Mouse (Mus musculus): ENCODE results near the gene Cd46. TPM values are rescaled to one million over a fixed set of nuclear protein-coding genes. Genes with fewer than 3 reads are reported as not detected.

Gene Cd46
- polyA plus RNA-seq, 1 experiment from 2014 or later: 0.64 TPM

GRCm38 (mm10) chr1:195016811-195017501 lies 75.1 kb downstream of the Cd46 start:
- Histone ChIP-seq H3K36me3 (ENCODE audit: control insufficient read depth, insufficient read depth, low read length) (no peaks in the 10 kb centered on the region), H3K4me2 (ENCODE audit: low read depth, low read length, severe bottlenecking) (no peak overlapping the region), H3K9ac (ENCODE audit: low read length) (no peak overlapping the region), H3K4me1 (replicated peaks; ENCODE audit: control insufficient read depth, insufficient read depth, low read length) (no peaks in the 10 kb centered on the region), H3K4me3 (ENCODE audit: low read depth, low read length) (no peak overlapping the region), H3K27me3 (ENCODE audit: control insufficient read depth, insufficient read depth, low read length) (no peaks in the 10 kb centered on the region), H3K27ac (ENCODE audit: low read depth, low read length) (no peak overlapping the region), H3K9me3 (ENCODE audit: control insufficient read depth, low read length) (no peaks in the 10 kb centered on the region)
- ATAC-seq (replicated peaks; ENCODE audit: low FRiP score) (peak; percentile 45), DNase-seq (ENCODE audit: low spot score) (no peak)
- WGBS: 73% methylated on average over 11 of the region's 11 CpGs

GRCm38 (mm10) chr1:195015281-195015680 lies 76.8 kb downstream of the Cd46 start:
- DNase-seq (ENCODE audit: low spot score): no peak
- no peak for ATAC-seq (replicated peaks; ENCODE audit: low FRiP score)
- WGBS: 91% methylated on average over 1 of the region's 1 CpGs
- H3K4me2 ChIP-seq (ENCODE audit: low read depth, low read length, severe bottlenecking): no peak overlapping the region
- no peak overlapping the region for H3K27ac ChIP-seq (ENCODE audit: low read depth, low read length)
- no peaks in the 10 kb centered on the region for H3K9me3 ChIP-seq (ENCODE audit: control insufficient read depth, low read length)
- no peaks in the 10 kb centered on the region for H3K36me3 ChIP-seq (ENCODE audit: control insufficient read depth, insufficient read depth, low read length)
- no peaks in the 10 kb centered on the region for H3K27me3 ChIP-seq (ENCODE audit: control insufficient read depth, insufficient read depth, low read length)
- H3K4me1 ChIP-seq (replicated peaks; ENCODE audit: control insufficient read depth, insufficient read depth, low read length): no peaks in the 10 kb centered on the region
- H3K4me3 ChIP-seq (ENCODE audit: low read depth, low read length): no peak overlapping the region
- H3K9ac ChIP-seq (ENCODE audit: low read length): no peak overlapping the region

GRCm38 (mm10) chr1:195014201-195014885 lies 77.7 kb downstream of the Cd46 start:
- Histone ChIP-seq H3K4me2 (ENCODE audit: low read depth, low read length, severe bottlenecking) (no peak overlapping the region), H3K27me3 (ENCODE audit: control insufficient read depth, insufficient read depth, low read length) (no peaks in the 10 kb centered on the region), H3K36me3 (ENCODE audit: control insufficient read depth, insufficient read depth, low read length) (no peaks in the 10 kb centered on the region), H3K4me3 (ENCODE audit: low read depth, low read length) (no peak overlapping the region), H3K4me1 (replicated peaks; ENCODE audit: control insufficient read depth, insufficient read depth, low read length) (no peaks in the 10 kb centered on the region), H3K9me3 (ENCODE audit: control insufficient read depth, low read length) (no peaks in the 10 kb centered on the region), H3K9ac (ENCODE audit: low read length) (no peak overlapping the region), H3K27ac (ENCODE audit: low read depth, low read length) (no peak overlapping the region)
- 84% methylated on average over 3 of the region's 3 CpGs for WGBS
- no peak for DNase-seq (ENCODE audit: low spot score)
- no peak for ATAC-seq (replicated peaks; ENCODE audit: low FRiP score)

- Histone ChIP-seq H3K4me3 (ENCODE audit: low read depth, low read length) (no peak overlapping the region), H3K36me3 (ENCODE audit: control insufficient read depth, insufficient read depth, low read length) (no peaks in the 10 kb centered on the region), H3K27me3 (ENCODE audit: control insufficient read depth, insufficient read depth, low read length) (no peaks in the 10 kb centered on the region), H3K27ac (ENCODE audit: low read depth, low read length) (no peak overlapping the region), H3K9ac (ENCODE audit: low read length) (no peak overlapping the region), H3K4me2 (ENCODE audit: low read depth, low read length, severe bottlenecking) (no peak overlapping the region), H3K9me3 (ENCODE audit: control insufficient read depth, low read length) (no peaks in the 10 kb centered on the region), H3K4me1 (replicated peaks; ENCODE audit: control insufficient read depth, insufficient read depth, low read length) (no peaks in the 10 kb centered on the region)
- ATAC-seq (replicated peaks; ENCODE audit: low FRiP score): no peak
- WGBS: 83% methylated on average over 2 of the region's 2 CpGs
- DNase-seq (ENCODE audit: low spot score): no peak
Observed at GRCm38 (mm10) chr1:195012531-195012930, 79.5 kb downstream of the Cd46 start.

GRCm38 (mm10) chr1:195006267-195006666 lies 85.8 kb downstream of the Cd46 start:
- Histone ChIP-seq H3K4me1 (replicated peaks; ENCODE audit: control insufficient read depth, insufficient read depth, low read length) (no peaks in the 10 kb centered on the region), H3K27ac (ENCODE audit: low read depth, low read length) (no peak overlapping the region), H3K27me3 (ENCODE audit: control insufficient read depth, insufficient read depth, low read length) (no peaks in the 10 kb centered on the region), H3K36me3 (ENCODE audit: control insufficient read depth, insufficient read depth, low read length) (no peaks in the 10 kb centered on the region), H3K9me3 (ENCODE audit: control insufficient read depth, low read length) (no peaks in the 10 kb centered on the region), H3K4me3 (ENCODE audit: low read depth, low read length) (no peak overlapping the region), H3K9ac (ENCODE audit: low read length) (no peak overlapping the region), H3K4me2 (ENCODE audit: low read depth, low read length, severe bottlenecking) (no peak overlapping the region)
- DNase-seq (ENCODE audit: low spot score): no peak
- ATAC-seq (replicated peaks; ENCODE audit: low FRiP score): no peak

GRCm38 (mm10) chr1:195004194-195004593 lies 87.9 kb downstream of the Cd46 start:
- ATAC-seq (replicated peaks; ENCODE audit: low FRiP score) (no peak), DNase-seq (ENCODE audit: low spot score) (no peak)
- no peak overlapping the region for H3K4me2 ChIP-seq (ENCODE audit: low read depth, low read length, severe bottlenecking)
- no peak overlapping the region for H3K27ac ChIP-seq (ENCODE audit: low read depth, low read length)
- no peak overlapping the region for H3K4me3 ChIP-seq (ENCODE audit: low read depth, low read length)
- 80% methylated on average over 1 of the region's 1 CpGs for WGBS
- H3K9me3 ChIP-seq (ENCODE audit: control insufficient read depth, low read length): no peaks in the 10 kb centered on the region
- H3K36me3 ChIP-seq (ENCODE audit: control insufficient read depth, insufficient read depth, low read length): no peaks in the 10 kb centered on the region
- no peaks in the 10 kb centered on the region for H3K27me3 ChIP-seq (ENCODE audit: control insufficient read depth, insufficient read depth, low read length)
- H3K4me1 ChIP-seq (replicated peaks; ENCODE audit: control insufficient read depth, insufficient read depth, low read length): no peaks in the 10 kb centered on the region
- no peak overlapping the region for H3K9ac ChIP-seq (ENCODE audit: low read length)

- H3K4me3 ChIP-seq (ENCODE audit: low read depth, low read length): no peak overlapping the region
- H3K4me1 ChIP-seq (replicated peaks; ENCODE audit: control insufficient read depth, insufficient read depth, low read length): no peaks in the 10 kb centered on the region
- H3K4me2 ChIP-seq (ENCODE audit: low read depth, low read length, severe bottlenecking): no peak overlapping the region
- DNase-seq (ENCODE audit: low spot score) (no peak), ATAC-seq (replicated peaks; ENCODE audit: low FRiP score) (no peak)
- H3K9me3 ChIP-seq (ENCODE audit: control insufficient read depth, low read length): no peaks in the 10 kb centered on the region
- H3K9ac ChIP-seq (ENCODE audit: low read length): no peak overlapping the region
- no peaks in the 10 kb centered on the region for H3K36me3 ChIP-seq (ENCODE audit: control insufficient read depth, insufficient read depth, low read length)
- H3K27me3 ChIP-seq (ENCODE audit: control insufficient read depth, insufficient read depth, low read length): no peaks in the 10 kb centered on the region
- 84% methylated on average over 4 of the region's 4 CpGs for WGBS
- H3K27ac ChIP-seq (ENCODE audit: low read depth, low read length): no peak overlapping the region
Observed at GRCm38 (mm10) chr1:195003328-195003727, 88.7 kb downstream of the Cd46 start.

- Histone ChIP-seq H3K4me2 (ENCODE audit: low read depth, low read length, severe bottlenecking) (no peak overlapping the region), H3K27me3 (ENCODE audit: control insufficient read depth, insufficient read depth, low read length) (no peaks in the 10 kb centered on the region), H3K27ac (ENCODE audit: low read depth, low read length) (no peak overlapping the region), H3K4me3 (ENCODE audit: low read depth, low read length) (no peak overlapping the region), H3K9me3 (ENCODE audit: control insufficient read depth, low read length) (no peaks in the 10 kb centered on the region), H3K9ac (ENCODE audit: low read length) (no peak overlapping the region), H3K36me3 (ENCODE audit: control insufficient read depth, insufficient read depth, low read length) (no peaks in the 10 kb centered on the region), H3K4me1 (replicated peaks; ENCODE audit: control insufficient read depth, insufficient read depth, low read length) (no peaks in the 10 kb centered on the region)
- DNase-seq (ENCODE audit: low spot score) (no peak), ATAC-seq (replicated peaks; ENCODE audit: low FRiP score) (no peak)
- 73% methylated on average over 1 of the region's 1 CpGs for WGBS
Observed at GRCm38 (mm10) chr1:194998396-194998795, 93.7 kb downstream of the Cd46 start.

- no peak overlapping the region for H3K9ac ChIP-seq (ENCODE audit: low read length)
- no peak overlapping the region for H3K4me3 ChIP-seq (ENCODE audit: low read depth, low read length)
- ATAC-seq (replicated peaks; ENCODE audit: low FRiP score): no peak
- H3K9me3 ChIP-seq (ENCODE audit: control insufficient read depth, low read length): no peaks in the 10 kb centered on the region
- H3K4me1 ChIP-seq (replicated peaks; ENCODE audit: control insufficient read depth, insufficient read depth, low read length): no peaks in the 10 kb centered on the region
- H3K27ac ChIP-seq (ENCODE audit: low read depth, low read length): no peak overlapping the region
- H3K4me2 ChIP-seq (ENCODE audit: low read depth, low read length, severe bottlenecking): no peak overlapping the region
- no peak for DNase-seq (ENCODE audit: low spot score)
- WGBS: 75% methylated on average over 2 of the region's 2 CpGs
- H3K27me3 ChIP-seq (ENCODE audit: control insufficient read depth, insufficient read depth, low read length): no peaks in the 10 kb centered on the region
- H3K36me3 ChIP-seq (ENCODE audit: control insufficient read depth, insufficient read depth, low read length): no peaks in the 10 kb centered on the region
Observed at GRCm38 (mm10) chr1:194995196-194995595, 96.9 kb downstream of the Cd46 start.
